Mouse (Mus musculus) gastrocnemius, adult 2 months (tissue): Measurements from ENCODE around the gene Slc4a2. TPM values are rescaled to one million over a fixed set of nuclear protein-coding genes. Genes with fewer than 3 reads are reported as not detected.

ENCODE experiments used
- DNase-seq: peaks from one replicate; pipeline ENCODE4 v3.0.0; 2022
- H3K27ac ChIP-seq: fragments of 200-600 bp; 2 replicates; pipeline ENCODE4 v1.8.1; 2022; ENCODE audit warnings: mild to moderate bottlenecking
- H3K4me3 ChIP-seq: fragments of 200-600 bp; 2 replicates; pipeline ENCODE4 v1.8.1; 2022; ENCODE audit warnings: mild to moderate bottlenecking, moderate library complexity
- CTCF ChIP-seq: fragments of 200-600 bp; IDR thresholded peaks from 2 replicates; pipeline ENCODE4 v1.8.1; 2022; ENCODE audit warnings: antibody characterized with exemption, mild to moderate bottlenecking, moderate library complexity
- intact Hi-C: fragments of 180-260 bp; cut with DNase I; formaldehyde crosslinking; loops from one replicate; pipeline ENCODE4 v1.15.1; 2025
- total RNA-seq, 2 experiments: library from RNA; stranded (reverse); gene quantifications; 2 replicates each; pipeline ENCODE4 v1.2.3; 2021

The Slc4a2 gene
- total RNA-seq, 2 experiments from 2014 or later, result 14.4 to 16.7 TPM

GRCm38 (mm10) chr5:24482247-24483079 lies 58.8 kb downstream of the Slc4a2 start:
- intact Hi-C loops, result no loop called here
- Histone ChIP-seq H3K27ac (no peak overlapping the region), H3K4me3 (no peak overlapping the region)
- no peak for TF ChIP-seq CTCF
- DNase-seq, result no peak

- peak; percentile 72 for DNase-seq
- TF ChIP-seq CTCF, result peak; percentile 77
- Histone ChIP-seq H3K4me3 (no peak overlapping the region), H3K27ac (no peak overlapping the region)
- intact Hi-C loops, result no loop called here
Measured at GRCm38 (mm10) chr5:24483326-24483725, 59.7 kb downstream of the Slc4a2 start.

- no peak for TF ChIP-seq CTCF
- no peak overlapping the region for H3K27ac ChIP-seq
Measured at GRCm38 (mm10) chr5:24484963-24485362, 61.3 kb downstream of the Slc4a2 start.

GRCm38 (mm10) chr5:24486097-24486496 lies 62.5 kb downstream of the Slc4a2 start:
- H3K27ac ChIP-seq, result peak overlapping the region; percentile 55
- peak; percentile 92 for DNase-seq
- intact Hi-C loops, result no loop called here
- TF ChIP-seq CTCF, result peak; percentile 92
- no peak overlapping the region for H3K4me3 ChIP-seq

More at GRCm38 (mm10) chr5:24484963-24485362, 61.3 kb downstream of the Slc4a2 start:
- no peak overlapping the region for H3K4me3 ChIP-seq
- no peak for DNase-seq
- intact Hi-C loops, result no loop called here

- intact Hi-C loops, result no loop called here
- no peak for TF ChIP-seq CTCF
- H3K27ac ChIP-seq, result peak overlapping the region; percentile 55
- H3K4me3 ChIP-seq, result no peak overlapping the region
- no peak for DNase-seq
Measured at GRCm38 (mm10) chr5:24486738-24487137, 63.1 kb downstream of the Slc4a2 start.

GRCm38 (mm10) chr5:24490413-24490920 lies 66.8 kb downstream of the Slc4a2 start:
- intact Hi-C loops, result no loop called here
- no peak for DNase-seq
- H3K4me3 ChIP-seq, result no peak overlapping the region
- H3K27ac ChIP-seq, result no peak overlapping the region
- no peak for TF ChIP-seq CTCF

Other genes starting within 250 kb of the Slc4a2 start
- gene Kcnh2, start 72.2 kb upstream of the Slc4a2 start, total RNA-seq, result 1 to 10 TPM; 1.4 to 2.2 TPM
- 1 to 10 TPM; 5.0 to 7.1 TPM for gene Nos3, start 59.0 kb upstream of the Slc4a2 start, total RNA-seq
- gene Atg9b, start 31.7 kb upstream of the Slc4a2 start, total RNA-seq, result under 1 TPM in 1 of 2 experiments, not detected in 1; 0.06 TPM
- 10 to 100 TPM; 37.0 to 39.8 TPM for gene Abcb8, start 30.2 kb upstream of the Slc4a2 start, total RNA-seq
- gene Asic3, start 10.4 kb upstream of the Slc4a2 start, total RNA-seq, result under 1 TPM; 0.47 to 0.54 TPM
- gene Cdk5, start 307 bp upstream of the Slc4a2 start, total RNA-seq, result 10 to 100 TPM; 10.6 to 11.8 TPM
- gene Fastk, start 21.4 kb downstream of the Slc4a2 start, total RNA-seq, result 100 to 1,000 TPM; 163 to 214 TPM
- 10 to 100 TPM; 18.1 to 22.2 TPM for gene Tmub1, start 24.0 kb downstream of the Slc4a2 start, total RNA-seq
- gene Agap3, start 28.3 kb downstream of the Slc4a2 start, total RNA-seq, result 10 to 100 TPM; 67.8 to 71.0 TPM
- gene Gbx1, start 103.4 kb downstream of the Slc4a2 start, total RNA-seq, result not detected
- gene Asb10, start 117.1 kb downstream of the Slc4a2 start, total RNA-seq, result 100 to 1,000 TPM; 101 to 107 TPM
- gene 4931409K22Rik, start 133.0 kb downstream of the Slc4a2 start, total RNA-seq, result not detected
- 100 to 1,000 TPM; 105 to 117 TPM for gene Abcf2, start 153.6 kb downstream of the Slc4a2 start, total RNA-seq
- 10 to 100 TPM in 1 of 2 experiments, 1 to 10 TPM in 1; 6.4 to 10.1 TPM for gene Chpf2, start 162.9 kb downstream of the Slc4a2 start, total RNA-seq
- gene Smarcd3, start 200.6 kb downstream of the Slc4a2 start, total RNA-seq, result 100 to 1,000 TPM; 172 to 203 TPM